Mouse (Mus musculus): ENCODE measurements at regions not wholly inside any gene's neighbourhood (a gene's known extent, or its start where the extent isn't known, plus 50 kb on each side); places are given as distances from the start of the nearest gene placed in this dataset.

DNA sequence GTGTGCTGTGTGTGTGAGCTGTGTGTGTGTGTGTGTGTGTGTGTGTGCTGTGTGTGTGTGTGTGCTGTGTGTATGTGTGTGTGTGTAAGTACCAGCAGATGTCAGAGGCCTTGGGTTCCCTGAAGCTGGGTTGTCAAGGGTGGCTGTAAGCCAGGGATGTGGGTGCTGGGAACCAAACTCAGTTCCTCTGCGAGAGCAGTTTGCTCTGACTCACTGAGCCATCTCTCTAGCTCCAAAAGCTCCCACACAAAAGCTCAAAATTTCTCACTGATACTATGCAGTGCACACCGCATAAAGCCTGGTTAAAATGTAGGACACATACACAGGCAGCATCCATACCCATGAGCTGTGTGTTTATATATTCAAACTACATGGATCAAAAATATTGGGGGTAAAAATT lies 172.9 kb upstream of the Clec14a start:
- no peak for DNase-seq

DNA sequence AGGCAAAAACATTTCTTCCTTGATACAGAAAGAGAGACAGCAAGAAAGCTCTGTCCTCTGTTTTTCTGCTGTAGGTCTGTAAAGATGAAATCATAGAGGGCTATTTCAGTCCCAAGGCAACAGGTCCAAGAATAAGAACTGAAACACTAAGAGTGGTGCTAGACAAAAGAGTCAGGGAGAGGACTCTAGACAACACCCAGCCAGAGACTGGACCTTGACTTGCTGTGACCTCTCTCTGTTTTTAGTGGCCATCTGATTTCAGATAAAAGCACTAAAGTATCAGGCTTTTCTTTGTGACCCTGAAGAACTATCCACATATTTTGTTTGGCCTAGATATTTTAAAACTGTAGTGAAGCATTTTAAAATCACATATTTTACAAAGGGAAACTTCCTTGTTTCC lies 171.6 kb upstream of the Clec14a start:
- no peak for DNase-seq

DNA sequence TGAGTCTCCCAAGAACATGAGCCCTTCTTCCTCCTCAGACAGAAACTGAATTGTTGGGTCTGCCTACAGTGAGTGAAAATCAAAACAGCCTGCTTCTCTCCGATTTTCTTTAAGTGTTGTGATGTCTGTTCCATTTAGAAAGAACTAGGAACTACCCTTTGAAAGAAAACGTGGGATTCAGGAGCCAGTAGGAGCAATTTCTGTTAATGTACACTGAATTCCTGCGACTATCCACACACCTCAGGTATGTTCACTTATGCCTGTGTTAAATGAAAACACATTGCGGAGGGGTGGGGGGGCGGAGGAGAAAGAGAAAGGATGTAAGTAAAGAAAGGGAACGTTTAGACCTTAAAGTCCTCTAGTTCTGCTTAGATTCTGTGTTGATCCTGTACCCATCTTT lies 167.9 kb upstream of the Clec14a start:
- no peak for DNase-seq

- DNase-seq = no peak
Measured at GRCm38 (mm10) chr12:58434504-58434903, 165.4 kb upstream of the Clec14a start.

- DNase-seq = no peak
Measured at GRCm38 (mm10) chr12:58429929-58430328, 160.8 kb upstream of the Clec14a start.

- DNase-seq = no peak
Measured at GRCm38 (mm10) chr12:58426758-58427157, 157.7 kb upstream of the Clec14a start.

DNA sequence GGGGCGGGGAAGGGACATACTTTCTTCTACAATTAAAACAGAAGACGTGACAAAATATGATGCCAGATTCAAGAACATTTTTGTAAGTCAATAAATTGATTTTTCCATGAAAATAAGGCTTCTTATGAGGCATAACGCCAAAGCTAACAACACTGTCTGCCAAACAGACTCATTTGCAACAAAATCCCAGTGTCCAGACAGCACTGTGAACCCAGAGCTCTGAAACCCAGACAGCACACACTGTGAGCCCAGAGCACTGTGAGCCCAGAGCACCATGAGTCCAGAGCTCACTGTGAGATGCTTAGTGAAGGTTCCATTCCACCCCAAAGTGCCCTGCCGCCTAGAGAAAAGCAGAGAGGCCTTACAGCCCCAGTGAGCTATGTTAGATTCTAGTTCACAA lies 156.9 kb upstream of the Clec14a start:
- DNase-seq = no peak

- DNase-seq = no peak
Measured at GRCm38 (mm10) chr12:58423581-58423980, 154.5 kb upstream of the Clec14a start.

DNA sequence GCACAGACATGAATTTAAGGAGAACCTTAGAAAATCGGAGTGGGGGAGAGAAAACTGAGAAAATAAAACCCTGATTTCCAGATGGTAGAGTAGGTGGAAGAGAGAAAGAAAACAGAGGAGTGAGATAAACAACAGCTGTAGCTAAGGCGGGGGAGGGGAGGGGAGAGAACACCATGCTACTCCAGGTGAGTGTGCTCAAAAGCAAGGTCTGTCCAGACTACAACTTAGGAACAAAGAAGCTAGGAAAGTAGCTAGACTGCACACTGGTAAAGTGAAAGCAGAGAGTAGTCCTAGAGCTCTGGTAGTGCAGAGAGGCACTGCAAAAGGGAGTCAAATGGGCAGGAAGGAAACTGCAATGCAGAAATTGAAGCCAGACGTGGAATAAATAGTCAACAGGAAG lies 132.8 kb upstream of the Clec14a start:
- no peak for DNase-seq

DNA sequence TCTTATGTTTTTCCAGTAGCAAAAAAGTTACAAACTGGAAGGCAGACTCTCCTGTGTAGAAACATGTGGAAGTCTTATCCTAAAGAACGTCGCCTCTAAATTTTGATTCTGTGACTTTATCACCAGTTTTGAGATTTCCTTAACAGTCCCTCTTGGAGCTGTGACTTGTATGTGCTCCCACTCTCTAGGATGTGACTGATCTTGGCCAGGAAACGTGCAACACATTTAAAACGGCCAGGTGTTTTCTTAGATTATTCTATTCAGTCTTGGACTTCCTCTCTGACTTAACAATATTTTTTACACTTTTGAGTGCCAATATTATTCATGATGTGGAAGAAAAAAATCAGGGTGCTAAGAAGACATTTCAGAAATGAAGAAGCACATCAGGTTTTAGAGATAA lies 91.2 kb upstream of the Clec14a start:
- DNase-seq = no peak

GRCm38 (mm10) chr12:58334163-58334562 lies 65.1 kb upstream of the Clec14a start:
- peak; percentile 14 for DNase-seq

GRCm38 (mm10) chr12:58329913-58330312 lies 60.8 kb upstream of the Clec14a start:
- no peak for DNase-seq

DNA sequence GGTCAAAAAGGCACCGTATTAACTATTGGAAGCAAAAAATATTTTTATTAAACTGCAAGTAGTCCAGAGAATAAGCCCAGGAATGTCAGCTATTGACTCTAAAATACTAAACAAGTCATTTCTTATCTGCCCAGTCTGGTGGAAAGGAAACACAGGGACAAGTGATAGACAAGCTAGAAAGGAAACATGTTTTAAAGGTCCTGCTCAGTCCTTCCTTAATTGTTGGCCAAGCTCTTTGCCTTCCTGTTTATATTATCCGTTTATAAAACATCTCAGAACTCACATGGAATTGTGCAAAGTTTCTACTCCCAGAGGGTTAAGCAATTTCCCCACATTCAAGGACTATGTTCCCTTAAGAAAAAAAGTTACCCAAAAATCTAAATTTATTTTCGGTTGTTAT lies 54.9 kb upstream of the Clec14a start:
- DNase-seq = peak; percentile 12
